Mouse (Mus musculus) left cerebral cortex, adult 8-10 months (tissue): ENCODE measurements around the gene Gm5157. TPM values are rescaled to one million over a fixed set of nuclear protein-coding genes. Genes with fewer than 3 reads are reported as not detected.
"Not testable (repeated sequence)": the region's sequence is repeated elsewhere in the genome, so short reads cannot be mapped to it uniquely, and the experiment has no call there.

Experiments used
- DNase-seq, 2 experiments: peaks; one replicate each; pipeline ENCODE4 v3.0.0; 2022; ENCODE audit warnings: low spot score in 2 of 2
- total RNA-seq, 4 experiments: library from RNA; stranded (reverse); gene quantifications; 2 replicates each; pipeline ENCODE4 v1.2.4; 2022

The Gm5157 gene
- total RNA-seq, result not detected

GRCm38 (mm10) chr7:21190323-21190722 is at the start of gene Gm5157:
Gene Gm5157 (minus strand): TSS chr7:21190423.
- not testable (repeated sequence) for DNase-seq

DNA sequence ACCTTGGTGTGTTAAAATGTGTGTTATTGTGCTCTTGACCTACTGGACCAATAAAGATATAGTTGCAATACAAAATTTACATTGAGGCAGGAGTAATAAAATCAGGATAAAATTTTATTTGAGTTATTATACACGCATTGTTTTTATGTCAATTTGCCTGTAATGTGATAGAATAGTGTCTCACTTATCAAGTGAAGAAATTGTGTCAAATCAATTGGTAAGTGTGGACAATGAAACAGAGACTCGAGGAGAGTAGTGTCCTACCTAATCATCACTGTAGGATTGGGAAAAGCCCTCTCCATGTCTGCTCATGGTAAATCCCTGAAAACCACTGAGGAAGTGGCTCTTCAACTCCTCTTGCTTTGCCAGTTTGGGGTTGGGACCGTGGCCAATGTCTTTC is 28.3 kb downstream of the Gm5157 start, which contains the start of gene Vmn1r123:
Vmn1r123 (plus strand) TSS at position 301 of the 400 bp plus-strand sequence.
- DNase-seq, result not testable (repeated sequence)

Other genes starting within 250 kb of the Gm5157 start
- gene Vmn1r119, start 178.0 kb downstream of the Gm5157 start, total RNA-seq, result not detected
- not detected for gene Vmn1r120, start 136.6 kb downstream of the Gm5157 start, total RNA-seq
- gene Vmn1r121, start 91.9 kb downstream of the Gm5157 start, total RNA-seq, result not detected
- gene Vmn1r122, start 56.3 kb downstream of the Gm5157 start, total RNA-seq, result not detected
- not detected for gene Vmn1r123, start 28.2 kb downstream of the Gm5157 start, total RNA-seq
- gene Vmn1r124, start 70.2 kb upstream of the Gm5157 start, total RNA-seq, result not detected
- gene Vmn1r125, start 81.8 kb upstream of the Gm5157 start, total RNA-seq, result not detected
- gene Vmn1r126, start 111.0 kb upstream of the Gm5157 start, total RNA-seq, result not detected
- gene Vmn1r127, start 129.4 kb upstream of the Gm5157 start, total RNA-seq, result not detected
- not detected for gene Vmn1r128, start 158.9 kb upstream of the Gm5157 start, total RNA-seq
- gene Vmn1r129, start 170.9 kb upstream of the Gm5157 start, total RNA-seq, result not detected
- not detected for gene Gm6882, start 242.3 kb upstream of the Gm5157 start, total RNA-seq